Mouse (Mus musculus) heart, adult 2 months (tissue): ENCODE measurements around the gene Unc5c. TPM values are rescaled to one million over a fixed set of nuclear protein-coding genes. Genes with fewer than 3 reads are reported as not detected.

Experiments used
- DNase-seq, 2 experiments: peaks; one replicate each; pipeline ENCODE4 v3.0.0; 2021
- H3K27ac ChIP-seq: fragments of 200-600 bp; 2 replicates; pipeline ENCODE4 v1.8.1; 2022
- H3K27me3 ChIP-seq: fragments of 200-500 bp; 2 replicates; pipeline ENCODE4 v1.6.1; 2012; ENCODE audit warnings: mild to moderate bottlenecking, low read length, inconsistent platforms, mixed read lengths; ENCODE audit not compliant: control insufficient read depth, insufficient read depth
- H3K36me3 ChIP-seq: fragments of 200-500 bp; 2 replicates; pipeline ENCODE4 v1.6.1; 2012; ENCODE audit warnings: low read length, inconsistent platforms; ENCODE audit not compliant: control insufficient read depth, insufficient read depth
- H3K4me1 ChIP-seq: fragments of 200-500 bp; 2 replicates; pipeline ENCODE4 v1.6.1; 2011; ENCODE audit warnings: low read length; ENCODE audit not compliant: control insufficient read depth, insufficient read depth
- H3K4me3 ChIP-seq: fragments of 200-600 bp; 2 replicates; pipeline ENCODE4 v1.8.1; 2022
- H3K79me2 ChIP-seq: fragments of 200-500 bp; replicated peaks from 2 replicates; pipeline ENCODE4 v1.6.1; 2012; ENCODE audit warnings: mild to moderate bottlenecking, inconsistent platforms, low read length, moderate library complexity, mixed read lengths; ENCODE audit not compliant: control insufficient read depth, insufficient read depth
- H3K9ac ChIP-seq: fragments of 200-500 bp; 2 replicates; pipeline ENCODE4 v1.6.1; 2012; ENCODE audit warnings: low read depth, mild to moderate bottlenecking, control low read depth, inconsistent platforms, low read length, mixed read lengths
- CTCF ChIP-seq: fragments of 200-600 bp; IDR thresholded peaks from 2 replicates; pipeline ENCODE4 v1.8.1; 2022; ENCODE audit warnings: antibody characterized with exemption, mild to moderate bottlenecking, moderate library complexity
- EP300 ChIP-seq: fragments of 200-500 bp; IDR thresholded peaks from 2 replicates; pipeline ENCODE4 v1.6.1; 2011; ENCODE audit warnings: low read depth, low read length, control low read depth; ENCODE audit not compliant: insufficient read depth
- POLR2A ChIP-seq: fragments of 200-500 bp; IDR thresholded peaks from 2 replicates; pipeline ENCODE4 v1.6.1; 2011; ENCODE audit warnings: mild to moderate bottlenecking, low read depth, low read length, control low read depth; ENCODE audit not compliant: insufficient read depth
- WGBS: fragments of 180-500 bp; shearing (Covaris S2); methylation state at CpG from one replicate; pipeline ENCODE4 v1.1.7; 2018; 5-methylcytosine and 5-hydroxymethylcytosine counted together
- intact Hi-C: fragments of 180-260 bp; cut with DNase I; formaldehyde crosslinking; loops from one replicate; pipeline ENCODE4 v1.15.1; 2025
- polyA plus RNA-seq: library from polyadenylated mRNA; depleted of rRNA; stranded (reverse); fragments of >200 nt; gene quantifications from 2 replicates; pipeline ENCODE4 v1.2.3, GENCODE M21; 2012
- total RNA-seq, 2 experiments: library from RNA; stranded (reverse); gene quantifications; 2 replicates each; pipeline ENCODE4 v1.2.3; 2021

Gene Unc5c
- total and polyA plus RNA-seq, 3 experiments = 0.25 to 0.32 (median 0.26) TPM

DNA sequence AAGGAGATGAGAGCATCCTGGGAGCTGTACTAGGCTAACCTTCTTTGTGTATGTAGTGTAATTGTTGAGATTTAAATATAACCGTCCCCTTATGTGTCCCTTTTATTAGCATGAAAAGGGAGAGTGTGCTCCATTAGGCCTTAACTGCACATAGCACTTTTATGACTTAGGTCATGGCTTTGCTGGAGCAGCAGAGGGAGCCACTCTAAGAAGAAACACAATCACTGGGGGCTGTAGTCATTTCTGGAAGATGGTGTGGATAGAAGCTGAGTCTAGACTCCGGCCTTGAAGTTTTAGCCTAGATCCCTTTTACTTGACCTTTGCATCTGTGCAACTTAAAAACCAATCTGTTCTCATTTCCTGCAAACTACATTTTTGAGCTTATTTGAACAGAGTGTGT, 4.3 kb downstream of the Unc5c start:
- TF ChIP-seq EP300 = no peak
- TF ChIP-seq POLR2A = no peak
- peak; percentile 28 for TF ChIP-seq CTCF
- DNase-seq = no peak
- WGBS = 79% methylated on average over 2 of the region's 2 CpGs
- Histone ChIP-seq H3K79me2 (no peaks in the 10 kb centered on the region), H3K27ac (no peak overlapping the region), H3K4me1 (no peaks in the 10 kb centered on the region), H3K36me3 (no peaks in the 10 kb centered on the region), H3K4me3 (no peak overlapping the region), H3K27me3 (peaks cover 9% of the 10 kb centered on the region; the same call in 1 of the 2 replicates), H3K9ac (no peak overlapping the region)
- intact Hi-C loops = no loop called here

DNA sequence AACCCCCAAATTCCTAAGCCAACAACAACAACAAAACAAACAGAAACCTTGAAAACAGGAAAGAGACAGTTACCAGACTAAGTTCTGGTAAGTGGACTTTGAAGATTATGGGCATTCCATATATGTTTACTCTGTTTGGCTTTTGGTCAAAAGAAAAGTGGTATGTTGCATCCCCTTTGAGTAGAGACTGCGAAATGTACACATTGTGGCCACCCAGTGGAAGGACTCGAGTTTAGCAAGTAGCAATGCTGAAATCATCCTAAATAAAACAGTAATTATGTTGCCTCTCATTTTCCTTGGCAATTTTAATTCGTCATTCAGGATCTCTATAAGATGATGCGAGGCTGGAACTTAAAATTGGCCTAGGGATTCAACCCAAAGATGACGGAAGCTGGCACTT, 8.2 kb downstream of the Unc5c start:
- WGBS = 69% methylated on average over 5 of the region's 5 CpGs
- Histone ChIP-seq H3K4me3 (no peak overlapping the region), H3K27me3 (no peaks in the 10 kb centered on the region), H3K27ac (no peak overlapping the region), H3K9ac (no peak overlapping the region), H3K79me2 (no peaks in the 10 kb centered on the region), H3K36me3 (no peaks in the 10 kb centered on the region), H3K4me1 (no peaks in the 10 kb centered on the region)
- intact Hi-C loops = no loop called here
- TF ChIP-seq CTCF (no peak), POLR2A (no peak), EP300 (no peak)
- no peak for DNase-seq

DNA sequence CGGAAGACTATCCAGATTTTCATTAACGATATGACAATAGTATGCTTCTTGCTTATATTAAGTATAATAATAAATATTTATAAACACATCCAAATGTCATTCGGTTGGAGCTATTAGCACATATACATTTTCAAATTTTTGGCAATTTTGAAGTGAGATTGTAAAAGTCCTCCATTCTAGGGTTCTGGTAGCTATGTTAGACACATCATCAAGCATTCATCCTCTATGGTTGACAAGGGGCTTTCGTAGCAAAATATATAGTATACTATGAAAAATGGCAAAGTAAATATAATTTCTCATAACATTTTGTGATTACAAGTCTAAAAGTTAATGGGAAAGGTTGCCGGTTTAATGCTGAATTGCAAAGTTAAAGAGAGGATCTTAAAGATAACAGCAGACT, 10.4 kb downstream of the Unc5c start:
- H3K4me3 ChIP-seq = no peak overlapping the region
- H3K27me3 ChIP-seq = no peaks in the 10 kb centered on the region
- no peak overlapping the region for H3K9ac ChIP-seq
- no peak overlapping the region for H3K27ac ChIP-seq
- no peaks in the 10 kb centered on the region for H3K4me1 ChIP-seq
- H3K79me2 ChIP-seq = no peaks in the 10 kb centered on the region
- 86% methylated on average over 5 of the region's 5 CpGs for WGBS
- intact Hi-C loops = no loop called here
- DNase-seq = no peak
- H3K36me3 ChIP-seq = no peaks in the 10 kb centered on the region
- no peak for TF ChIP-seq POLR2A
- TF ChIP-seq EP300 = no peak
- no peak for TF ChIP-seq CTCF

DNA sequence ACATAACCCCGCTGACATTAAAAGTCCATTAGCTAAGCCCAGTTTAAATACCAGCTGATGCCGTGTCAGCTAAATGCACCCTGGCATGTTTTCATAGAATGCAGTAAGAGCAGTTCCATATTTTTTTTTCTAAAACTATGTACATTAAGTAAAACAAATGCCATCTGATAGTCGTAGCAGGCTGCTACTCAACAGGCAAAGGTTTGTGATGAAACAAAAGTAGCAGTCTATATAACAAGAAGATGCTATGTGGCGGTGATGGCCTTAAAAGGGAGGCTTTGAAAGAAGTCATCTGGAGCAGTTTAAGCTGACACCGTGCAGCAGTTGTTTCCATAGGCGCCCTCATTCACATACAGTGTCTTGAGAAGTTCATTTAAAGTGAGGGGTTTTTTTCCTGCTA, 10.9 kb downstream of the Unc5c start:
- TF ChIP-seq EP300 = no peak
- no peak for TF ChIP-seq POLR2A
- no peak for TF ChIP-seq CTCF
- Histone ChIP-seq H3K79me2 (no peaks in the 10 kb centered on the region), H3K9ac (no peak overlapping the region), H3K36me3 (no peaks in the 10 kb centered on the region), H3K27me3 (no peaks in the 10 kb centered on the region), H3K4me3 (no peak overlapping the region), H3K4me1 (no peaks in the 10 kb centered on the region), H3K27ac (no peak overlapping the region)
- WGBS = 61% methylated on average over 6 of the region's 6 CpGs
- intact Hi-C loops = no loop called here
- DNase-seq = no peak

DNA sequence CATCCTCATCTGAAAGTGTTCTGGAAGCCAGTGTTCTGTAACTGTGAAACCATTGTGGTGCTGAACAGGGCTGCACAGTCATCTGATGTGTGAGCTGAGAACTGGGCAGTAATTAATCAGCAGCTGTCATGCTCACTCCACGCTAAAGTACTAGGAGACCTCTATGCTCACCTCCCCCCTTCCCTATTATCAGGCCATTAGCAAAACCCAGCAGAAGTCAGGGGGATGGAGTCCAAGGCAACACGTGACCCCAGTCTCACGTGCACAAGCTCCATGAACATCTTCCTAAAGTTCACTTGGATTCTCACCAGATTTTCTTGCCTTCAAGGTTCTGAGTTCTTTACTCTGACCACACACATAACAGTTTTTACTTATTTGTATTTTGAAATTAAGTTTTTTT, 11.7 kb downstream of the Unc5c start:
- no peak for DNase-seq
- intact Hi-C loops = no loop called here
- Histone ChIP-seq H3K27me3 (no peaks in the 10 kb centered on the region), H3K79me2 (no peaks in the 10 kb centered on the region), H3K9ac (no peak overlapping the region), H3K36me3 (no peaks in the 10 kb centered on the region), H3K4me1 (no peaks in the 10 kb centered on the region), H3K4me3 (no peak overlapping the region), H3K27ac (no peak overlapping the region)
- no peak for TF ChIP-seq CTCF
- no peak for TF ChIP-seq EP300
- 43% methylated on average over 3 of the region's 3 CpGs for WGBS

DNA sequence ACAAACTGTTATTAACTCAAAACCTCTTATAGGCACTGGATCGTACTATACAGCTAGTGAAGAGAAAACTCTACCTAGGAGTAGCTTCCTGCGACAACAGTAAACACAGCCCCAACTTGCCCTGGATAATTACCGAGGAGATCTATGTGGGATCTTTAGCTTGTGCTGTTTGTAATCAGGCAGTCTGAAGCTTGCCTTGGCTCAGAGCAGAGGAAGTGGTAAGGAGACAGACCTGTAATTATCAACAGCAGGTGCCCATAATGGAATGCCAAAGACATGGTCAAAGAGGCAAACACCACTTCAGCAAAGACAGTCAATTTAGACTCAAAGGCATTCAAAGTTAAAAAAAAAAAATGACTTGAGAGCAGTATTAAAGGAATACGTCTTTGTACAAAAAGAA, 17.4 kb downstream of the Unc5c start:
- intact Hi-C loops = no loop called here
- no peaks in the 10 kb centered on the region for H3K36me3 ChIP-seq
- H3K27me3 ChIP-seq = no peaks in the 10 kb centered on the region
- TF ChIP-seq POLR2A (no peak), CTCF (no peak), EP300 (no peak)
- DNase-seq = no peak
- 78% methylated on average over 4 of the region's 4 CpGs for WGBS
- H3K27ac ChIP-seq = no peak overlapping the region
- no peaks in the 10 kb centered on the region for H3K4me1 ChIP-seq
- no peak overlapping the region for H3K4me3 ChIP-seq
- no peak overlapping the region for H3K9ac ChIP-seq
- no peaks in the 10 kb centered on the region for H3K79me2 ChIP-seq
